Mouse (Mus musculus): ENCODE results near the gene Glycam1.

DNA sequence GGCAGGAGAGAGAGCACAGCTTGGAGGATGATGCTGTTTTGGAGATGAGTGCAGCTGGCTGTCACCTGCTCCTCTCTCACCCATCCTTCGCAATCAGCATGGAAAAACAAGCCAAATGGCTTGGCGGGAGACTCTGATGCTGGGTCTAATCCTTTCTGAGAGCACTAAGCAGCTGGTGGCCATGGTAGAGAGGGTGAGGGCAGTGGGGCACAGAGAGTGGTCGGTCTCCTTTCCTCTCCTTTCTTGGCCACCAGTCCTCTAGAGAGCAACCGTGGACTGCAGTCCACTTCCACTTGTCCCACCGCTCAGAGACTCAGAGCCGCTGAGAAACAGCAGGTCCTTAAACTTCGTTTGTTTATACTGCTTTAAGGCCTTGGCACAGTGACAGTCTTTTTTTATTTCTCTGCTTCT, 51.3 kb downstream of the Glycam1 start:
- TF ChIP-seq CTCF (IDR thresholded peaks at IDR 0.05; ENCODE audit: extremely low read depth, insufficient read depth, low read length) (no peak), POLR2A (IDR thresholded peaks at IDR 0.05; ENCODE audit: extremely low read depth, insufficient read depth, low read length) (no peak)

Measured in cortical plate, adult 2 months (tissue).